Mouse (Mus musculus): Measurements from ENCODE around the gene Ppp1r15a.

GRCm38 (mm10) chr7:45571966-45572365 is 45.9 kb upstream of the Ppp1r15a start:
- no peak for TF ChIP-seq CTCF (IDR thresholded peaks at IDR 0.05; ENCODE audit: control insufficient read depth, insufficient read depth, low read length)
- no peak for TF ChIP-seq POLR2A (IDR thresholded peaks at IDR 0.05; ENCODE audit: borderline replicate concordance, control insufficient read depth, low read depth, low read length)
